Mouse (Mus musculus) hindlimb bud, embryonic 11.5 days (tissue): ENCODE measurements around the gene Sult2b1.

ENCODE experiments used
- DNase-seq: peaks from one replicate; pipeline ENCODE4 v3.0.0-alpha.2; 2012; ENCODE audit warnings: low read depth, low spot score; ENCODE audit errors: extremely low spot score

The Sult2b1 gene

DNA sequence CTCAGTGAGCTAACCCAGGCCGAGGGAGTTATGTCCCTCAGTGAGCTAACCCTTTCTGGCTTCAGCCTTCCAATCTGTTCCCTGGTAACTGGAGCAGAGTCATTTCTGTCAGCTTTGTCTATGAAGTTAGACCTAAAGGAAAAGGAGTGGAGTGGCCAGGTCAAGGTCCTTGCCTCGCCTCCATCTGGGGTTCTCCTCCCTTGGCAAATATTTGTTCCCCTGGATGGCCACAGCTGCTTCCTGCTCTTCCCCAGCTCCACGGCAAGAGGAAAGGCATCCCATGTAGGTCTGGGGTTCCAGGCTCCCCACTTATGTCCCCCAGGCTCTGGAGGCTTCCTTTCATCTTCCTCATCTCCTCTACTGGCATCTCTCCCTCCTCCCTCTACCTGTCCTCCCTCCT lies 56.8 kb downstream of the Sult2b1 start:
- DNase-seq: no peak

DNA sequence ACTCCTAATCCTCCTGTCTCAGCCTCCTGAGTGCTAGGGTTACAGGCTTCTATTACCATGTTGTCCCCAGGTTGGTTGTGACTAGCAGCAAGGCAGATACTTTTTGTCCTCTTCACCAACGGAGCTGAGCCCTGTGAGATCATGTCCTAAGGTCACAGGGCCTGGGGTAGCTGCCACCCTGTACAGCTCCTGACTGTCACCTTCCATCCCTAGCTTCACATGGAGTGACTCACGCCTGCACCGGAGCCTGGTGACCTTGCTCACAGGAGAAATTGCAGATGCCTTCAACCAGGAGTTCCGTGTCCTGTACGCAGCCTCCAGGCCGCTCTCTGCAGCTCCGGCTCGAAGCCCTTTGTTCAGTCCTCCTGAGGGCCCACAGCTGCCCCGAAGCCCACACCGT lies 58.0 kb downstream of the Sult2b1 start:
- DNase-seq: no peak

- no peak for DNase-seq
Measured at GRCm38 (mm10) chr7:45725713-45726112, 58.8 kb downstream of the Sult2b1 start, which contains the start of gene Spaca4. Spaca4 (minus strand) TSS chr7:45725813.

GRCm38 (mm10) chr7:45725151-45725550 lies 59.3 kb downstream of the Sult2b1 start:
- no peak for DNase-seq

DNA sequence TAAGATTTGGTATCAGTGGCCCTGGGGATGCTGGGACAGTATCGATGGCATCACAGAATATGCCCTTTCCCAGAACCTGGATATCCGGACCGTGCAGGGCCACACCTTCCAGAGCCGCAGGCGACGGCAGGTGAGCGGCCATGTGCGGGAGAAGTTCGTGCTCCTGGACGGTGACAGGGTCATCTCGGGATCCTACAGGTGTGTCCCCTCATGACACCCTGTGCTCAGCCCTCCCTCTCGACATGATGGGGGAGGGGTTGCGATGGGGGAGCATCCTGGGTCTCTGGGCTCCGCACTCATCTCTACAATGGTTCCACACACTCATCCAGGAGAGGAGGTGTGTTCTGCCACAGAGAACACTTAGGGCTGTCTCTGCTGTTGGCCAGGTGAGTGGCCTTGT lies 60.7 kb downstream of the Sult2b1 start:
- no peak for DNase-seq

DNA sequence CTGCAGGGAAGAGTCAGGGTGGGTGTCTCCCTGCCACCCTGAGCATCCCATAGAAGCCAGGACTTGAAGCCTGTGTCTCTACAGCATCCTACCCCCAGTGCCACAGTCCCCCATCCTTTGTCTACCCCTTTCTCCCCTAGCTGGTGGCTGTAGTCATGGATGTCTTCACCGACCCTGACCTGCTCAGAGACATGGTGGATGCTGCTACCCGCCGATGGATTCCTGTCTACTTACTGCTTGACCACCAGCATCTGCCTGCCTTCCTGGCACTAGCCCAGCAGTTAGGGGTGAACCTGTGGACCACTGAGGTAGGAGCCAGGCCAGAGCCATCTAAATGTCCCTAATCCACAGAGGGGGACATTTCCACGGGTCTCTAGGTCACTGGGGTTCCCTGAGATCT lies 61.2 kb downstream of the Sult2b1 start:
- no peak for DNase-seq

- DNase-seq: no peak
Measured at GRCm38 (mm10) chr7:45722348-45722713, 62.1 kb downstream of the Sult2b1 start.

GRCm38 (mm10) chr7:45721642-45722347 lies 62.7 kb downstream of the Sult2b1 start:
- no peak for DNase-seq

DNA sequence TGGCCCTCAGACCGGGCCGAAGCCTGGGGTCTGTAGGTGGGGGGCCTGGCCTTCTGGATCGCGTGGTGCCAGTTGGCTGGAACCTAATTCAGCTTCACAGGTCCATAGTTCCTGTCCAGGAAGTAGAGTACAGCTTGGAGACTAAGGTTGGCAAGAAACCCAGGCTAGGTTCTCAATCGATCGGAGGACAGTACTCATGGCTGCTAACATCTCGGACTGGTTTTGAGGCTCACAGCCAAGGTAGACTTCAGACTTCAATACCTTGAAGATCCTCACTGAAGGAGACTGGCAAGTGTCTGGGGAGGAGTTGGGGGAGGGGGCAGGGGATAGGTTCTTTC lies 63.3 kb downstream of the Sult2b1 start:
- DNase-seq: no peak

- DNase-seq: no peak
Measured at GRCm38 (mm10) chr7:45720413-45721233, 63.8 kb downstream of the Sult2b1 start, which contains the start of gene Fam83e. Fam83e (plus strand) TSS chr7:45721212.

- DNase-seq: no peak
Measured at GRCm38 (mm10) chr7:45719738-45720412, 64.6 kb downstream of the Sult2b1 start.

DNA sequence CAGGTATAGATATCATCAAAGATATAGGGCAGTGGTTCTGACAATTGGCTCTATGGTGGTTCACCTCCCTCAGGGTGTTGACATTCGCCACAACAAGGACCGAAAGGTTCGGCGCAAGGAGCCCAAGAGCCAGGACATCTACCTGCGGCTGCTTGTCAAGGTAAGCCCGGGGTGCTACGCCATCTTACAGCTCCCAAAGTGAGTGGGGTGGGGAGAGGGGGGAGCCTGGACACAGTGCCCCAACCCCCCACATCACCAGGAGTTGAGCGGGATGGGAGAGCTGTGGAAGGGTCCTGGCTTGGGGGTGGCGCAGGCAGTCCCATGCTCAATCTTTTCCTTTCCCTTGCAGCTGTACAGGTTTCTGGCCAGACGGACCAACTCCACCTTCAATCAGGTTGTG lies 65.3 kb downstream of the Sult2b1 start:
- no peak for DNase-seq

DNA sequence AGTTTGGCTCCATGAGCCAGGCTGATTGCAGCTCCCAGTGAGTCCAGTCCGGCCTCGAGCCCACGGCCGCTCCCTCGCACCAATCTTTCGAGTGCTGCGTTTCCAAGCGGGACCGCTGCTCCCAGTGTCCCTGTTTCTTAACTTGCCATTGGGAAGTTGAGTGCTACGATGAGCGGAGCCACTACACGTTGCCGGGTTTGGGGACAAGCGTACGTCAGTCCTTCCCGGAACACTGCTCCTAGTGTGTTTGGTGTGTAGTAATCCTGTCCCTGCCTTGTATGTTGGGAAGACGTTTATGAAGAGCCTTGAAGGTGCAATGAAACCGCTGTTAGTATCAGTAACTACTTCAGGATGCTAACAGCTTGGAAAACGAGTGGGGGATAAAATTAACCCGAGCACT lies 66.1 kb downstream of the Sult2b1 start:
- DNase-seq: no peak

- DNase-seq: peak; percentile 99
Measured at GRCm38 (mm10) chr7:45717918-45718297, 66.6 kb downstream of the Sult2b1 start, which contains the start of gene Sphk2. Sphk2 (minus strand) TSS chr7:45718002.

GRCm38 (mm10) chr7:45716952-45717917 lies 67.2 kb downstream of the Sult2b1 start:
- DNase-seq: no peak

DNA sequence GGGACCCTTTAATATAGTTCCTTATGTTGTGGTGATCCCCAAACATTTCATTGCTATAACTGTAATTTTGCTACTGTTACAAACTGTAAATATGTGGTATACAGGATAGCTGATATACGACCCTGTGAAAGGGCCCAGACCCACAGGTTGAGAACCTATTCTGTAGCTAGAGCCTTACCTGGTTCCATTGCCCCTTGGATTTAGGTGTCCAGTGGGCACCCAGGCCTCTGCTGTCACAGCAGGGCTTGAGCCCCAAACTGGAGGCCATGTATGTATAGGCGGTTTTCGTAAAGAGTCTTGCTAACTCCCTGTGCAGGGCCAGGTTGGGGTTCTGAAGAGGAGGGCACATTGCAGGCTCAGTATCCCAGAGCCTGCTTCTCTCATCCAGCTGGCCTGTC lies 68.0 kb downstream of the Sult2b1 start:
- no peak for DNase-seq

DNA sequence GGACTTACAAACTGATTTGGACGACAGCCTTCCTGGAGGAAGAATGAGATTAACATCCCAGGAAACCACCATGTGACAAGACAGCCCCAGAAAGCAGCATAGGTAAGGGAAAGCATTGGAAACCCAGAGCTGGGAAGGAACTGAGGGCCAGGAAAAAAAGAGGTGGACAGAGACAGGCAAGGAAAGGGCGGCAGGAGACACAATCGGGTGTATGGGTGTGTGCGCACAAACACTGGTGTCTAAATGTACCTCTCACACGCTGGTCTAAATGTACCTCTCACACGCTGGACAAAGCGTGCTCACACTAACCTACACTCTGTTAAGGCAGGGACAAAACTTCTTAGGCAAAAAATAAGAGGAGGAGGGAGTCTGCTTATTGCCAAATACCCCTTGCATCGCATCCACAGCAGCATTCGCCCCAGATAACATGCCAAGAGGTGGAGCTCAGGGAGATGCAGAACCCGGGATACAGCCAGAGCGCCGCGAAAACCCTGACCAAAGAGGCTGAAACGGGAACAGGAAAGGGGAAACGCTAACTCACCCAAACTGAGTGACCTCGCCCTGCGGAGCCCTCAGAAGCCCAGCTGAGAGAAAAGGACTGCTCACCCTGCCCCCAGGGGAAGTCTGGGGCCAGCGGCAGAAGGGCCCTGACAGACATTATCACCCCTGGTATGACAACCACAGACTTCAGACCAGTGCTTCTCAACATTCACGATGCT lies 68.6 kb downstream of the Sult2b1 start:
- no peak for DNase-seq

DNA sequence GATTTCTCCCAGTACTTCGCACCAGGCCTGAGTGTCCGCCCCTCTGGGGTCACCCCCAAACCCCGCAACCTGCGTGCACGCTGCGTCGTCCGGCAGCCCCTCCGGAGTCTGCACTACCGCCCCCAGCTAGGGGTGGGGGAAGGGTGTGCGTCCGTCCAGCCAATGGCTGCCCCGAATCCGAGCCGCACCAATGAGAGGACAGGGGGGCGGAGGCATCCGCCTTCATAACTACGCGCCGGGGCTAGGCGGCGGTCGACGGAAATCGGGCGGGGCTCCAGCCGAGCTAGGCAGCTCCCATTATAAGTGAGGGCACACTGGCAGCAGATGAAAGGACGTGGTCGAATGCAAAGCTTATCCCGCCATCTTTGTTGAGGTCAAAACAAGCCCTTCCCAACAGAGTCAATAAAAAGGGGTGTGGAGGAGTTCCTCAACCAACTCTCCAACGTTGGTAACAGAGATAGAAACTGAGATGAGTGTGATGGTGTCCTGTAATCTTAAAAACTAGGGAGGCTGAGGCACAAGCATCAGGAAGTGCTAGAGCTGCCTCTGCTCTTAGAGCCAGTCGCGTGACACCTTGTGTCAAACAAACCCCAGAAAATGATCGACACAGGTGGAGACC lies 69.3 kb downstream of the Sult2b1 start, which contains the start of gene Rpl18:
Gene Rpl18 (plus strand): TSS at position 368 of the 619 bp plus-strand sequence.
- no peak for DNase-seq

DNA sequence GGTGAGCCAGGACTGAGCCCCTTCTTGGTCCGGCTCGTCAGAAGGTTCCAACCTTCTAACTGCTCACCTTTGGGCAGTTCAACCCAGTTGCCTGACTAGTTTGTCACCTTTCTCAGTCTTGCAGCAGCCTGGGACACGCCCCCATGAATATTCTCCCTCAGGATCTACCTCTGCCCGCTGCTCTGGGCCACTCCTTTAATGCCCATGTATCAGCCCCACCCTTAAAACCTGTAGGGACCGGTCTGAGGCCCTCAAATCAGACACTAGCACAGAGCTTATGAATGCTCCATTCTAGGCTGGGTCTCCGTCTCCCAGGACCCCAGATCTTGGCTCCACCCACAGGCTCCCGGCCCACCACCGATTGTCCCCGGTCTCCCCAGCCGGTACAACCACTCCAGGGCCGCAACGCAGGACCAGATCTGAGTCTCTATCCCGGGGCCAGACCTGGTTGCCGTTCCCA lies 69.8 kb downstream of the Sult2b1 start:
- no peak for DNase-seq
